Mouse (Mus musculus) embryonic facial prominence, embryonic 15.5 days (tissue): ENCODE measurements around the gene Tbcd. TPM values are rescaled to one million over a fixed set of nuclear protein-coding genes. Genes with fewer than 3 reads are reported as not detected.
A peak's percentile ranks its signal among the peaks of the same experiment; 100 is the strongest.

ENCODE experiments used
- ATAC-seq: fragments of 200-750 bp; cut with Nextera tagmentation; 2 replicates; pipeline ENCODE4 v1.8.0; 2017; ENCODE audit warnings: low read depth, moderate TSS enrichment; ENCODE audit not compliant: insufficient number of reproducible peaks, low FRiP score, low TSS enrichment
- H3K27ac ChIP-seq: fragments of 300-500 bp; sonication (generic); replicated peaks from 2 replicates; pipeline ENCODE4 v1.5.1; 2015; ENCODE audit warnings: mild to moderate bottlenecking, inconsistent platforms
- H3K27me3 ChIP-seq: fragments of 300-500 bp; sonication (generic); 2 replicates; pipeline ENCODE4 v1.6.1; 2015; ENCODE audit warnings: inconsistent platforms
- H3K36me3 ChIP-seq: fragments of 300-500 bp; sonication (generic); 2 replicates; pipeline ENCODE4 v1.6.1; 2015; ENCODE audit warnings: mild to moderate bottlenecking, inconsistent platforms
- H3K4me1 ChIP-seq: fragments of 300-500 bp; sonication (generic); 2 replicates; pipeline ENCODE4 v1.6.1; 2015; ENCODE audit warnings: inconsistent platforms
- H3K4me2 ChIP-seq: fragments of 300-500 bp; sonication (generic); replicated peaks from 2 replicates; pipeline ENCODE4 v1.6.1; 2015; ENCODE audit warnings: mild to moderate bottlenecking, inconsistent platforms
- H3K4me3 ChIP-seq: fragments of 300-500 bp; sonication (generic); replicated peaks from 2 replicates; pipeline ENCODE4 v1.5.1; 2015; ENCODE audit warnings: mild to moderate bottlenecking, inconsistent platforms
- H3K9ac ChIP-seq: fragments of 300-500 bp; sonication (generic); 2 replicates; pipeline ENCODE4 v1.6.1; 2015; ENCODE audit warnings: inconsistent platforms
- H3K9me3 ChIP-seq: fragments of 300-500 bp; sonication (generic); replicated peaks from 2 replicates; pipeline ENCODE4 v1.6.1; 2016; ENCODE audit warnings: inconsistent platforms
- WGBS: fragments of 180-500 bp; shearing (Covaris S2); methylation state at CpG from one replicate; pipeline ENCODE4 v1.1.7; 2015; 5-methylcytosine and 5-hydroxymethylcytosine counted together
- polyA plus RNA-seq: library from polyadenylated mRNA; unstranded; fragments of >200 nt; fragmentation: Nextera tagmentation; extraction: Ambion mirVana; gene quantifications from 2 replicates; pipeline ENCODE4 v1.2.1, GENCODE M21; 2015

The Tbcd gene
- polyA plus RNA-seq, 1 experiment from 2014 or later = 42.9 TPM

DNA sequence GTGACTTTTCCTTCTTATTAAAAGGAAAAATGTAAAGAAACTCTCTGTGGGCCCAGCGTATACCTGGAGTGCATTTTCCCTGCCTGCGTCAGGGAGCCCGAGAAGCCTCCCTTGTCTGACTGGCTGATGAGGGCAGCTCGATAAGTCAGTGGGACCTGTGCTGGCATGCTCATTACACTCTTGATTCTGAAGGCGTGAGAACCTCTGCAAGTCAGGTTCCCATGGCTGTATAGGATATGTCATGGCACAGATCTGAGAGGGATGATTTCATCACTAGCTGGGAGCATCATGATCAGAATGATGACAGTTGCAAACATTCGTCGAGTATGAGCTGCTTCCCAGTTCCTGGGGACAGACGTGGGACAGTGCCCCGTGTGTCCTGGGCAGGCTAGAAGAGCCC lies 64.2 kb downstream of the Tbcd start:
- peaks cover 3% of the 10 kb centered on the region; the same call in 1 of the 2 replicates for H3K36me3 ChIP-seq
- no peak overlapping the region for H3K9ac ChIP-seq
- H3K4me2 ChIP-seq = no peak overlapping the region
- H3K27ac ChIP-seq = peak overlapping the region; percentile 69
- H3K9me3 ChIP-seq = no peaks in the 10 kb centered on the region
- no peaks in the 10 kb centered on the region for H3K27me3 ChIP-seq
- peak overlapping the region; percentile 9; the same call in 1 of the 2 replicates for H3K4me3 ChIP-seq
- no peak for ATAC-seq
- H3K4me1 ChIP-seq = peaks cover 28% of the 10 kb centered on the region
- WGBS = 63% methylated on average over 9 of the region's 9 CpGs

DNA sequence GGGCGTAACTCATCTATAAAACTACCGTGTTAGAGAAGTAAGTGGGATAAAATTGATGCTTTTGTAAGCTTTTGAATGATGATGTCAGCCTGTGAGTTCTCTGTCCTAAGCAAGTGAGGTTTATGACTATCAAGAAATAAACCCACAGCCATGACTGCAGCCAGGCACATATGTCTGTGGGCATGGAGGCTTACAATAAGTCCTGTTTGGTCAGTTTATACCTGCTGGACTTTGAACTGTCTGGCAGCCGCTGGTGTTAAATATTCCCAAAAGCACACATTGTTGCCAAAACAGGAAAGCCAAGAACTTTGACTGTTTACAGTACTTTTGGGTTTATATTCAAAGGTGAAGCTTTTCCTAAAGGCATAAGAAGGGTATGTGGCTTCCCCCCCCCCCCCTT lies 65.2 kb downstream of the Tbcd start:
- Histone ChIP-seq H3K27me3 (no peaks in the 10 kb centered on the region), H3K9ac (no peak overlapping the region), H3K36me3 (peaks cover 3% of the 10 kb centered on the region; the same call in 1 of the 2 replicates), H3K4me2 (0 out of 2 replicates have a peak overlapping the region, but pooled peaks have one; percentile 10), H3K4me1 (peaks cover 28% of the 10 kb centered on the region), H3K4me3 (no peak overlapping the region), H3K9me3 (no peaks in the 10 kb centered on the region), H3K27ac (peak overlapping the region; percentile 69; the same call in 1 of the 2 replicates)
- WGBS = 73% methylated on average over 3 of the region's 3 CpGs
- no peak for ATAC-seq

DNA sequence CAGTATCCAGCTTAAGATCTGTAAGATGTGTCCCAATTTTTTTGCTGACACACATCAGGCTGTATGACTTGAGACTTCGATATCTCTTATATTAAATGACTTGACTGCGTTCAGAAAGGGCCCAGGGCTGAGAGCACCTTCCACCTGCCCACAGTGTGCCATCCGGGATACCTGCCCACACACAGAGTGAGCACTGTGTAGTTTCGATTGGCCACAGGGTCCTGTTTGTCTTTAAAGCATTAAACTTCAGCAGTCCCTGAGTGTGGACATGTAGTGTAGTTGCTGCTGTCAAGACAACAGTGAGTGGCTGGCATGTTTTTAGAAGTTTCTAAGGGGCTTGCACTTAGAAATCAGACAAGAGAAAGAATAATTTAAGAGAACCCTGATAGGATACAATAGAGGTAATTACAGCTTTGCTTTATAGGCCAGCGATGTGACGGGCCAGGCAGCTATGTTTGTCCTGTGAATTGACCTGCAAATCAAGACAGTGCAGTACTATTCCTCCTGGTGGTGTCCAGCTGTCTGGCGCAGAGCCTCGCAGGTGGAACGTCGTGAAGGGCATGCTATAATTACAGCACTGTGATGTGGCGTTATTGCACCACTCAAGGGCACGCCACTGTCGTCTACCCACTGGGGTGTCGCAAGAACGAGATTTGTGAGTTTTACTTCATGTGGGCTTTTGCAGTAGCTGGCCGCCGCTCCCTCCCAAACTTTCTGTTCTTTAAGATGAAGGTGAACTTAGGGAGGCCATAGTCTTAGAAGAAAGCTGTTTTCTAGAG lies 66.1 kb downstream of the Tbcd start:
- H3K4me1 ChIP-seq = peaks cover 24% of the 10 kb centered on the region
- H3K4me2 ChIP-seq = peak overlapping the region; percentile 10; the same call in 1 of the 2 replicates
- peaks cover 2% of the 10 kb centered on the region; the same call in 1 of the 2 replicates for H3K36me3 ChIP-seq
- no peaks in the 10 kb centered on the region for H3K9me3 ChIP-seq
- H3K27ac ChIP-seq = peak overlapping the region; percentile 69
- no peak for ATAC-seq
- 68% methylated on average over 17 of the region's 17 CpGs for WGBS
- peak overlapping the region; percentile 23 for H3K4me3 ChIP-seq
- H3K27me3 ChIP-seq = no peaks in the 10 kb centered on the region
- H3K9ac ChIP-seq = no peak overlapping the region

DNA sequence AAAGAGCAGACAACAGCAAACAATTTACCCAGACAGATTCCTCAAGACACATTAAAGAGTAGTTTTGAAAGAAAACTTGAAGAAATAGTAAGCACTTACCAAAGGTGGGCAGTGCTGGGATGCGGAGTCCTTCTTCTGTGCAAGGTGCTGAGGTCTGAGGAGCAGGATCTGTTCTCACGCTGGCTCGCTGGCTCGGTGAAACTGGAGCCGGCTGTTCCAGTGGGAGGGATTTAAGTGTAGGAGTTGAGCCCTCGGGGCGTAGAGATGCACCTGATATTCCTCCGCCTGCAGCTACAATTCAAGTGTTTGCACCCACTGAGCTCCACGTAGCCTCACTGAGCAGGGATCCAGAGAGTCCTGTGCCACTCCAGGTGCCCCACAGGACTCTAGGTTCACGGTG lies 67.4 kb downstream of the Tbcd start, which contains the start of gene Zfp750:
Gene Zfp750, minus strand, starts transcription at position 203 of the 400 bp plus-strand sequence.
- 0 out of 2 replicates have a peak, but pooled peaks have one; percentile 35 for ATAC-seq
- no peaks in the 10 kb centered on the region for H3K9me3 ChIP-seq
- no peak within 1 kb of the TSS for H3K9ac ChIP-seq
- H3K27ac ChIP-seq = peak within 1 kb of the TSS; percentile 69
- WGBS = 28% methylated on average over 10 of the region's 10 CpGs
- no peaks in the 10 kb centered on the region for H3K27me3 ChIP-seq
- peak within 1 kb of the TSS; percentile 23 for H3K4me3 ChIP-seq
- H3K36me3 ChIP-seq = no peaks in the 10 kb centered on the region
- H3K4me1 ChIP-seq = peaks cover 18% of the 10 kb centered on the region; the same call in 1 of the 2 replicates
- peak within 1 kb of the TSS; percentile 17 for H3K4me2 ChIP-seq

DNA sequence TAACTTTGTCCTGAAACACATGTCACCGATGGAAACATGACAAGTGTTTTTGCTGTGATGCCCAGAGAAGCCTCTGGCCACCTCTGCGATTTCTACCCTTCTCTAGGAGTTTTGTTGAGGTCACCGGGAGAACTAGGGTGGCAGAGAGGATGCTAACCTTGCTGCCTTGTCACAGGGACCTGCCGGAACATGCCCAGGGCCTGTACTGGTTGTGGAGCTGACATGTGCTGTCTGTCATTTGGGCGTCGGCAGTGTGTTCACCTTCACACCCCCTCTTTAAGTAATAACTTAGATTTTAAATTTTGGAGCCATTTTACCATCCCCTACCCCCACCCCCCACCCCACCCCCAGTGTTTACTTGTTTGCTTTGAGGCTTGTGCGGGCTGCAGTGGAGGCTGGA lies 68.0 kb downstream of the Tbcd start:
- Histone ChIP-seq H3K27me3 (no peaks in the 10 kb centered on the region), H3K27ac (peak overlapping the region; percentile 53; the same call in 1 of the 2 replicates), H3K4me3 (peak overlapping the region; percentile 23), H3K9ac (no peak overlapping the region), H3K4me1 (peaks cover 18% of the 10 kb centered on the region; the same call in 1 of the 2 replicates), H3K36me3 (no peaks in the 10 kb centered on the region), H3K4me2 (peak overlapping the region; percentile 17; the same call in 1 of the 2 replicates), H3K9me3 (no peaks in the 10 kb centered on the region)
- 61% methylated on average over 7 of the region's 7 CpGs for whole genome bisulfite sequencing
- no peak for ATAC-seq

DNA sequence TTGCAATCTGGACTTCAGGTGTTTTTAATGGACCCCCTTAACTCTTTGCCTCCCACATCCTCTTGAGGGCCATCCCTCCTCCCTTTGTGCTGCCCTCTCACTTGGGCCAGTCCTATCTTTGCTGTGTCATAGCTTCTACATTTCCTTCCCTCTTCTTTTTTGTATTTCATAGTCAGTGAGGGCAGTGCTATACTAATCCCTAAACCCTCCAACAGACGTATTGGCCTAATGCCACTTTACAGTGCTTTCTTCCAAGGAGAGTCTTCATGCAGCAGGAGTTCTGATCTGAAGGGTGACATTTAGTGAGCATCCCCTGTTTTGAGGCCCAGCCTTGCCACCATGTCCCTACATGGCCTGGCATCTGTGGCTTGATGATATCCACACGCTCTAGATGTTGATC lies 69.0 kb downstream of the Tbcd start:
- Histone ChIP-seq H3K27me3 (no peaks in the 10 kb centered on the region), H3K4me2 (no peak overlapping the region), H3K4me3 (no peak overlapping the region), H3K9me3 (no peaks in the 10 kb centered on the region), H3K27ac (no peak overlapping the region), H3K4me1 (peaks cover 18% of the 10 kb centered on the region; the same call in 1 of the 2 replicates), H3K36me3 (no peaks in the 10 kb centered on the region), H3K9ac (no peak overlapping the region)
- WGBS = 78% methylated on average over 2 of the region's 2 CpGs
- ATAC-seq = no peak

DNA sequence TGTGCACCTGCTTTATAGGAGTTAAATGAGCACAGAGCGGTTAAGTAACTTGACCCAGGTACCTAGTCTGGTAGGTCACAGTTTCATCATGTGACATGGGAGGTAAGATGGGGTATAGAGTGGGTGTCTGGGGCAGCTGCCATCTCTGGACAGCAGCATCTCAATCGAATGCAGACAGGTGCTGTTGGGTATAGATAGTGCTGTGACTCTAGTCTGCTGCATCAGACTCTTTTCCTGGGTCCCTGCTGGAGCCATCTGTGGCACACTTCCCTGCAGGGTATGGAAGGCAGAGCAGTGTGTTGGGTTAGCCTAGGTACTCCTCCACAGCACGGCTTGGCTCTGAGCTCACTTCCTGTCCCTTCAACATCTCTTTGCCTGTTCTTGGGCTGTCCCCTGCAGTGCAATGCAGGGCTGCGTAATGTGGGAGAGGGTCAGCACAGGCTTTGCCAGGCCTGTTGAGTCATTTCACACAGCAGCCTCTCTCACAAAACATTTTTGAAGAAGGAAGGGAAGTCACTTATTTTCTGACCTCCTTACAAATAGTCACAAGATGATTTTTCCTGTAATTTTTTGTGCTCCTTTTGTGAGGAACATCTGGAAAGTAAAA lies 70.5 kb downstream of the Tbcd start:
- H3K4me1 ChIP-seq = peaks cover 10% of the 10 kb centered on the region; the same call in 1 of the 2 replicates
- no peaks in the 10 kb centered on the region for H3K27me3 ChIP-seq
- no peak overlapping the region for H3K4me2 ChIP-seq
- no peak overlapping the region for H3K27ac ChIP-seq
- H3K4me3 ChIP-seq = no peak overlapping the region
- WGBS = 78% methylated on average over 4 of the region's 4 CpGs
- H3K36me3 ChIP-seq = no peaks in the 10 kb centered on the region
- ATAC-seq = no peak
- no peaks in the 10 kb centered on the region for H3K9me3 ChIP-seq
- no peak overlapping the region for H3K9ac ChIP-seq

DNA sequence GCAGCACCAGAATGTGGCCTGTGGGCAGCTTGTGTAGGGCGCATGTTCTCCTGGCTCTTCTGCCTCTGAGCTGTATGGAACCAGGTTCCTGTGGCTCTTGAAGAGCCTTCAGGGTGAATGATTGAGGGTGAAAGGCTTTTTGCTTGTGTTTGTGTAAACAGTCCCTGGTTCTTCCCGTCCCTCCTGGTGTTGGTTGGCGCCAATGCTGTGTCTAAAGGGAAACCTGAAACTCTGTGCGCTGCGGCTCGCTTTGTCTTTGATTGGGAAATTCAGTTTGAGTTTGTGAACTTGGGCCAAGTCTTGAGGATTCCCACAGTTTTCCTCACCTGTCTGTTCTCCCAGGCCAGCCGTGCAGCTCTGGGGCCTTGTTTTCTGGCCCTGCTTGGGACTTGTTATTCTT lies 72.4 kb downstream of the Tbcd start:
- Histone ChIP-seq H3K27me3 (no peaks in the 10 kb centered on the region), H3K4me1 (peaks cover 7% of the 10 kb centered on the region; the same call in 1 of the 2 replicates), H3K4me2 (no peak overlapping the region), H3K27ac (peak overlapping the region; percentile 13; the same call in 1 of the 2 replicates), H3K36me3 (no peaks in the 10 kb centered on the region), H3K9ac (no peak overlapping the region), H3K4me3 (no peak overlapping the region), H3K9me3 (no peaks in the 10 kb centered on the region)
- WGBS = 80% methylated on average over 7 of the region's 7 CpGs
- no peak for ATAC-seq

DNA sequence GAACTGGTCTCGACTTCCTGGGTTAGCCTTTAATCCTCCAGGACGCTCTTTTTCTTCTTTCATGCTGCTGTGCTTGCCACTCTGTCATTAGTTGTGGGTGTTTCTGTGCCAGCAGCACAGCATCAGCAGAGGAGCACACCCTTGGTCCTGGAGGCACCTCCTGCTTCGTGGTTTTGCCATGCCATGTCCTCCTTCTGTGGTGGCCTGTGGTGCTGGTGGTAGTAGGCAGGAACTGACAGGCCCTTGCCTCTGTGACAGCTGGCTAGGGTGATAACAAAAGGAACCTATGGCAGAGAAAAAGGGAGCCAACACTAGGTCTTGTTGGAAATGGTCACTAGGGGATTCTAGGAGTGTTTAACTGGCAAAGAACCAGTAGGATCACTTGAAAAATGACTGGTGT lies 78.0 kb downstream of the Tbcd start:
- 0 out of 2 replicates have a peak overlapping the region, but pooled peaks have one; percentile 4 for H3K27ac ChIP-seq
- no peak overlapping the region for H3K9ac ChIP-seq
- no peaks in the 10 kb centered on the region for H3K9me3 ChIP-seq
- ATAC-seq = no peak
- no peaks in the 10 kb centered on the region for H3K36me3 ChIP-seq
- WGBS = 82% methylated on average over 3 of the region's 3 CpGs
- no peaks in the 10 kb centered on the region for H3K27me3 ChIP-seq
- H3K4me1 ChIP-seq = peaks cover 6% of the 10 kb centered on the region; the same call in 1 of the 2 replicates
- H3K4me2 ChIP-seq = no peak overlapping the region
- H3K4me3 ChIP-seq = no peak overlapping the region

DNA sequence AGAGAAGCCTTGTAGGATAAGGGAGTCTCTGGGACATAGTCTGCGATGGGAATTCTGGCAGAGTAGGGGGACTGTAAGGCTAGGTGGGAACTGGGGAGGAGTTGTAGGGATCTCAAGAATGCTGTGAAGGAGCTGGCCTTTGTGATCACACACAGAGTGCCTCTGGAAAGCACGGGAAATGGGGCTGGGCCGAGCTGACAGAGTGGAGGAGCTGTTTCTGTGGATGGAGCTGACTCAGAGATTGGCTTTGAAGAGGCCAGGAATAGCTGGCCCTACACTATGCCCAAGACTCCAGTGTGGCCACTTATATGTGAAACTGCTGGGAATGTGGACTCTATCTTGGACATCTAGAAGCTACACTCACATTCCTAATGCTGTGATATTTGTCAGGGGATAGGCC lies 84.8 kb downstream of the Tbcd start:
- Histone ChIP-seq H3K9me3 (no peaks in the 10 kb centered on the region), H3K4me1 (peaks cover 6% of the 10 kb centered on the region; the same call in 1 of the 2 replicates)
- no peak for ATAC-seq

DNA sequence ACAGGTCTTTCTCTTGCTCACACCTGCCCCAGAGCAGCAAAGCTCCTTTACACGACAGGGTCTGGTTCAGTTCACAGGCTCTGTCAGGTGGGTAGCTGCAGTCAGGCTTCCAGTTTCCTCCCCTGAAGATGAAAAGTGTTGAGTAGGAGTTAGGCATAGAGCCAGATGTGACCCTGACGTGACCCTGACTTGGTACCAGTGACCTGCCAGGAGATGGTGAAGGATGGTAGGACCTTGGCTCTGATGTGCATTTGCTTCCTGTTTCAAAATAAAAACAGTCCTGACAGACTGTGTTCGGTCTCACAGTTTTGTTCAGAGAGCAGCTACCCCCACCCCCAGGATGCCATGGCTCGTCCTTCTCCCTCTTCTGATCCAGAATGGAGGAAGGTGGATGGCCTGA lies 90.7 kb downstream of the Tbcd start:
- no peak overlapping the region for H3K4me3 ChIP-seq
- no peak for ATAC-seq
- peaks cover 32% of the 10 kb centered on the region for H3K4me1 ChIP-seq
- 0 out of 2 replicates have a peak, but pooled peaks cover 4% of the 10 kb centered on the region for H3K36me3 ChIP-seq
- H3K9me3 ChIP-seq = no peaks in the 10 kb centered on the region
- H3K4me2 ChIP-seq = no peak overlapping the region
- 72% methylated on average over 4 of the region's 4 CpGs for WGBS
- no peaks in the 10 kb centered on the region for H3K27me3 ChIP-seq
- no peak overlapping the region for H3K9ac ChIP-seq
- no peak overlapping the region for H3K27ac ChIP-seq

More for the DNA sequence above, 84.8 kb downstream of the Tbcd start:
- Histone ChIP-seq H3K4me3 (no peak overlapping the region), H3K27ac (no peak overlapping the region), H3K27me3 (no peaks in the 10 kb centered on the region), H3K9ac (no peak overlapping the region), H3K4me2 (no peak overlapping the region), H3K36me3 (0 out of 2 replicates have a peak, but pooled peaks cover 4% of the 10 kb centered on the region)
- 54% methylated on average over 3 of the region's 3 CpGs for WGBS
